Mouse (Mus musculus) midbrain, postnatal 0 days (tissue): ENCODE results near the gene Pik3r1. TPM values are rescaled to one million over a fixed set of nuclear protein-coding genes. Genes with fewer than 3 reads are reported as not detected.

Source experiments
- ATAC-seq: fragments of 200-750 bp; cut with Nextera tagmentation; 2 replicates; pipeline ENCODE4 v1.8.0; 2017; ENCODE audit warnings: moderate number of reproducible peaks, mild to moderate bottlenecking, moderate TSS enrichment, moderate library complexity; ENCODE audit not compliant: low FRiP score
- DNase-seq: peaks from one replicate; pipeline ENCODE4 v3.0.0-alpha.2; 2015; ENCODE audit warnings: low spot score
- H3K27ac ChIP-seq: fragments of 300-500 bp; sonication (generic); 2 replicates; pipeline ENCODE4 v1.5.1; 2014; ENCODE audit warnings: low read depth, mild to moderate bottlenecking, low read length, mixed read lengths
- H3K27me3 ChIP-seq: fragments of 300-500 bp; sonication (generic); 2 replicates; pipeline ENCODE4 v1.6.1; 2014; ENCODE audit warnings: low read length, control low read depth, mixed read lengths; ENCODE audit not compliant: insufficient read depth
- H3K36me3 ChIP-seq: fragments of 300-500 bp; sonication (generic); 2 replicates; pipeline ENCODE4 v1.6.1; 2014; ENCODE audit warnings: low read length, control low read depth, mixed read lengths; ENCODE audit not compliant: insufficient read depth
- H3K4me1 ChIP-seq: fragments of 300-500 bp; sonication (generic); 2 replicates; pipeline ENCODE4 v1.6.1; 2014; ENCODE audit warnings: mild to moderate bottlenecking, control low read depth, antibody characterized with exemption, low read length, mixed read lengths; ENCODE audit not compliant: insufficient read depth
- H3K4me2 ChIP-seq: fragments of 300-500 bp; sonication (generic); 2 replicates; pipeline ENCODE4 v1.6.1; 2014; ENCODE audit warnings: low read depth, mild to moderate bottlenecking, low read length, mixed read lengths; ENCODE audit not compliant: poor library complexity, severe bottlenecking
- H3K4me3 ChIP-seq: fragments of 300-500 bp; sonication (generic); 2 replicates; pipeline ENCODE4 v1.5.1; 2014; ENCODE audit warnings: low read depth, mild to moderate bottlenecking, low read length, moderate library complexity
- H3K9ac ChIP-seq: fragments of 300-500 bp; sonication (generic); replicated peaks from 2 replicates; pipeline ENCODE4 v1.6.1; 2014; ENCODE audit warnings: mild to moderate bottlenecking, low read length, moderate library complexity, mixed read lengths; ENCODE audit not compliant: poor library complexity, severe bottlenecking
- H3K9me3 ChIP-seq: fragments of 300-500 bp; sonication (generic); 2 replicates; pipeline ENCODE4 v1.6.1; 2016; ENCODE audit warnings: low read length, control low read depth
- CTCF ChIP-seq: IDR thresholded peaks from 2 replicates; pipeline ENCODE4 v1.5.1; 2016; ENCODE audit warnings: antibody characterized with exemption, mild to moderate bottlenecking
- WGBS: fragments of 180-500 bp; shearing (Covaris S2); extraction: QIAGEN DNeasy Blood & Tissue Kit; methylation state at CpG from one replicate; pipeline ENCODE4 v1.1.7; 2014; 5-methylcytosine and 5-hydroxymethylcytosine counted together
- polyA plus RNA-seq: library from polyadenylated mRNA; unstranded; fragments of >200 nt; fragmentation: Nextera tagmentation; extraction: Ambion mirVana; gene quantifications from 2 replicates; pipeline ENCODE4 v1.2.1, GENCODE M21; 2015
- total RNA-seq: library from RNA; depleted of rRNA; stranded (reverse); fragments of >200 nt; gene quantifications from 2 replicates; pipeline ENCODE4 v1.2.3, GENCODE M21; 2014

The Pik3r1 gene
- total and polyA plus RNA-seq, 2 experiments from 2014 or later = 54.4 to 99.2 TPM

DNA sequence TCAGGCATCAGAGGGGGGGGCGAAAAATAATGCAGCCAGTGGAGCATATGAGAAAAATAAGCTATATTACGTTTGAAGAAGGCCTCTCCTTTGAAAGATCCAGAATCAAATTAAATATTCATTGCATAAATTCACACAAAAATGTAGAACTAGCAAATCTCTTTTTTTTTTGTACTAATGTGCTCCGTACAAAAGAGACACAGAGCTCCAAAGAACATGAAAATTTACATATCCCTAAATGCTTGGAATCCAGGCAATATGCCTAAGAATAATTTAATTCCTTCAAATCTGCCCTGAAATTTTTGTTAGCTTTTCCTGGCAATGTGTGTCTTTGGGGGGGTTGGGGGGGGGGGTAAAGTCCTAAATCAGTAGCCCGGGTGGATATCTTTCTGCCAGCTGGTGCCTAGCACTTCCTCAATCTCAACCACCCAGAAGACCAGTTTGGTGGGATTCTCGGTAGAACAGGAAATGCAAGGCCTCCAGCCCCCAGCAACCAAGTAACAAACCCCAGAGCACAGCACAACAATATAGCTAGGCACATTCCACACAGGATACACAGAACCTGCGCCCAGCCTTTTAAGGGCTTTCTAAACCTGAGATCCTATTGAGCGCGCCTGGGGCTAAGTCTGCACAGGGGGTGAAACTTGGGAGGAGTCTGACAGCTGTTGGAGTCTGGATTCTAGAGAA is 7.9 kb downstream of the Pik3r1 start:
- no peak for ATAC-seq
- Histone ChIP-seq H3K4me3 (no peak overlapping the region), H3K9ac (no peak overlapping the region), H3K27me3 (no peaks in the 10 kb centered on the region), H3K36me3 (peaks cover 11% of the 10 kb centered on the region), H3K9me3 (no peaks in the 10 kb centered on the region), H3K27ac (no peak overlapping the region), H3K4me1 (peaks cover 18% of the 10 kb centered on the region; the same call in 1 of the 2 replicates), H3K4me2 (peak overlapping the region; percentile 4)
- 29% methylated on average over 8 of the region's 8 CpGs for WGBS
- no peak for DNase-seq
- TF ChIP-seq CTCF = no peak

GRCm38 (mm10) chr13:101759281-101759871 is 8.6 kb downstream of the Pik3r1 start:
- H3K4me2 ChIP-seq = no peak overlapping the region
- no peak overlapping the region for H3K9ac ChIP-seq
- TF ChIP-seq CTCF = no peak
- H3K27me3 ChIP-seq = no peaks in the 10 kb centered on the region
- 22% methylated on average over 3 of the region's 3 CpGs for WGBS
- no peak overlapping the region for H3K27ac ChIP-seq
- no peak overlapping the region for H3K4me3 ChIP-seq
- peaks cover 14% of the 10 kb centered on the region; the same call in 1 of the 2 replicates for H3K4me1 ChIP-seq
- H3K9me3 ChIP-seq = no peaks in the 10 kb centered on the region
- no peak for DNase-seq
- ATAC-seq = no peak
- H3K36me3 ChIP-seq = peaks cover 11% of the 10 kb centered on the region

GRCm38 (mm10) chr13:101757801-101758422 is 10.1 kb downstream of the Pik3r1 start:
- H3K27me3 ChIP-seq = no peaks in the 10 kb centered on the region
- H3K9ac ChIP-seq = no peak overlapping the region
- H3K4me3 ChIP-seq = no peak overlapping the region
- DNase-seq = no peak
- WGBS = 79% methylated on average over 22 of the region's 22 CpGs
- H3K4me1 ChIP-seq = 0 out of 2 replicates have a peak, but pooled peaks cover 2% of the 10 kb centered on the region
- H3K9me3 ChIP-seq = no peaks in the 10 kb centered on the region
- no peak for TF ChIP-seq CTCF
- ATAC-seq = no peak
- H3K27ac ChIP-seq = no peak overlapping the region
- peaks cover 11% of the 10 kb centered on the region for H3K36me3 ChIP-seq
- H3K4me2 ChIP-seq = no peak overlapping the region

GRCm38 (mm10) chr13:101755228-101755627 is 12.8 kb downstream of the Pik3r1 start:
- WGBS = 86% methylated on average over 2 of the region's 2 CpGs

DNA sequence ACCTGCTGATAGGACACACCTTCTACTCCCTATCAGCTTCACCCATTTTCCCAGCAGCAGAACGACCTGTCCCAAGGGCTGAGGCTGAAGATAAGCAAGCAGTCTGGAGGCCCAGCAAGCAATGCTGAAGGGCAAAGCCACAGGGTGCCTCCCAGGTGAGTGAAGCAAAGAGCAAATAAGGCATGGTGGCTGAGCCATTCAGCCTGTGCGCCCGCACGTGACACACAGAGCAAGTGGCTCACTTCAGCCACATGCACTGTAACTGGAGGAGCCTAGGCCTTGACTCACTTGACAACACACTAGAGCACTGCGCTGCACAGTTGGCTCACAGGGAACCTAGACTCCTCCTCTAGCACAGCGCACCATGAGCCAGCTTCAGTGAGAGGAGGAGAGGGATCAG is 14.4 kb downstream of the Pik3r1 start:
- TF ChIP-seq CTCF = no peak
- no peak for ATAC-seq
- H3K4me3 ChIP-seq = no peak overlapping the region
- H3K36me3 ChIP-seq = peaks cover 11% of the 10 kb centered on the region
- H3K4me2 ChIP-seq = no peak overlapping the region
- no peak overlapping the region for H3K27ac ChIP-seq
- no peaks in the 10 kb centered on the region for H3K4me1 ChIP-seq
- no peaks in the 10 kb centered on the region for H3K9me3 ChIP-seq
- H3K27me3 ChIP-seq = no peaks in the 10 kb centered on the region
- H3K9ac ChIP-seq = no peak overlapping the region
- DNase-seq = no peak
- WGBS = 82% methylated on average over 6 of the region's 6 CpGs

More at GRCm38 (mm10) chr13:101755228-101755627, 12.8 kb downstream of the Pik3r1 start:
- Histone ChIP-seq H3K4me2 (no peak overlapping the region), H3K9me3 (no peaks in the 10 kb centered on the region), H3K4me3 (no peak overlapping the region), H3K27ac (no peak overlapping the region), H3K4me1 (no peaks in the 10 kb centered on the region), H3K27me3 (no peaks in the 10 kb centered on the region), H3K36me3 (peaks cover 11% of the 10 kb centered on the region), H3K9ac (no peak overlapping the region)
- TF ChIP-seq CTCF = no peak
- DNase-seq (no peak), ATAC-seq (no peak)

DNA sequence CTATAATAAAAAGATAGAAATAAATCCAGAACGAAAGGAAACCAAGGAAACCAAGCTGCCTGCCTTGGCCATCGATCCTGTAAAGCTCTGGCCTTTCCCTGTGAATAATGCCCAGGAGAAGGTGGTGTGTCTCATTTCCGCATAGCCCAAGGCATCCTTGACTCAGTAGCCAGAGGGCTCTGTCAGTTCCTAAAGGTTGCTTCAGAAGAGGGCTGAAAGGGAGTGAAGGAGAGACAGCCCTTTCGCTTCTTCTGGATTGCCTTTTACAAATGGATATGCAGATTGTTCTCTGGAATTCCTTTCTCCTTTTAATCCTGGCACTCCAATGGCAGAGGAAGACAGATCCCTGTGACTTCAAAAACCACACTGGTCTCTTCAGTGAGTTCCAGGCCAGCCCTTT is 16.2 kb downstream of the Pik3r1 start:
- no peak overlapping the region for H3K4me2 ChIP-seq
- 62% methylated on average over 4 of the region's 4 CpGs for WGBS
- H3K27me3 ChIP-seq = no peaks in the 10 kb centered on the region
- no peaks in the 10 kb centered on the region for H3K4me1 ChIP-seq
- H3K9ac ChIP-seq = no peak overlapping the region
- H3K4me3 ChIP-seq = no peak overlapping the region
- peaks cover 6% of the 10 kb centered on the region for H3K36me3 ChIP-seq
- no peak overlapping the region for H3K27ac ChIP-seq
- TF ChIP-seq CTCF = no peak
- DNase-seq (no peak), ATAC-seq (no peak)
- no peaks in the 10 kb centered on the region for H3K9me3 ChIP-seq
